Mouse (Mus musculus): ENCODE data around the gene Necab3. TPM values are rescaled to one million over a fixed set of nuclear protein-coding genes. Genes with fewer than 3 reads are reported as not detected.

The Necab3 gene
- polyA plus RNA-seq, 1 experiment: 1.5 TPM

- WGBS: 87% methylated on average over 8 of the region's 8 CpGs
- Histone ChIP-seq H3K27ac (ENCODE audit: insufficient read depth, low read depth, low read length) (no peak overlapping the region), H3K36me3 (ENCODE audit: control insufficient read depth, insufficient read depth, low read length) (no peaks in the 10 kb centered on the region), H3K4me3 (ENCODE audit: insufficient read depth, low read depth, low read length) (no peak overlapping the region), H3K27me3 (replicated peaks; ENCODE audit: control insufficient read depth, insufficient read depth, low read length) (no peaks in the 10 kb centered on the region), H3K4me1 (ENCODE audit: control insufficient read depth, insufficient read depth, low read length) (no peaks in the 10 kb centered on the region; the same call in 1 of the 2 replicates)
- TF ChIP-seq POLR2A (IDR thresholded peaks at IDR 0.05; ENCODE audit: low read depth, low read length) (no peak), CTCF (conservative IDR thresholded peaks at IDR 0.05; ENCODE audit: insufficient read depth, insufficient read length, low read depth, low read length) (no peak)
- no peak for DNase-seq
These were observed 13.3 kb upstream of the Necab3 start for GRCm38 (mm10) chr2:154571976-154572375.

- 80% methylated on average over 4 of the region's 4 CpGs for WGBS
- Histone ChIP-seq H3K4me3 (ENCODE audit: insufficient read depth, low read depth, low read length) (no peak overlapping the region), H3K36me3 (ENCODE audit: control insufficient read depth, insufficient read depth, low read length) (no peaks in the 10 kb centered on the region), H3K4me1 (ENCODE audit: control insufficient read depth, insufficient read depth, low read length) (no peaks in the 10 kb centered on the region; the same call in 1 of the 2 replicates), H3K27ac (ENCODE audit: insufficient read depth, low read depth, low read length) (no peak overlapping the region), H3K27me3 (replicated peaks; ENCODE audit: control insufficient read depth, insufficient read depth, low read length) (no peaks in the 10 kb centered on the region)
- TF ChIP-seq POLR2A (IDR thresholded peaks at IDR 0.05; ENCODE audit: low read depth, low read length) (no peak), CTCF (conservative IDR thresholded peaks at IDR 0.05; ENCODE audit: insufficient read depth, insufficient read length, low read depth, low read length) (no peak)
- DNase-seq: no peak
These were observed 12.6 kb upstream of the Necab3 start for GRCm38 (mm10) chr2:154571266-154571665.

GRCm38 (mm10) chr2:154570666-154571065, 12.0 kb upstream of the Necab3 start:
- Histone ChIP-seq H3K4me3 (ENCODE audit: insufficient read depth, low read depth, low read length) (no peak overlapping the region), H3K4me1 (ENCODE audit: control insufficient read depth, insufficient read depth, low read length) (no peaks in the 10 kb centered on the region; the same call in 1 of the 2 replicates), H3K36me3 (ENCODE audit: control insufficient read depth, insufficient read depth, low read length) (no peaks in the 10 kb centered on the region), H3K27ac (ENCODE audit: insufficient read depth, low read depth, low read length) (no peak overlapping the region), H3K27me3 (replicated peaks; ENCODE audit: control insufficient read depth, insufficient read depth, low read length) (no peaks in the 10 kb centered on the region)
- TF ChIP-seq CTCF (conservative IDR thresholded peaks at IDR 0.05; ENCODE audit: insufficient read depth, insufficient read length, low read depth, low read length) (no peak), POLR2A (IDR thresholded peaks at IDR 0.05; ENCODE audit: low read depth, low read length) (no peak)
- DNase-seq: no peak
- 56% methylated on average over 4 of the region's 4 CpGs for WGBS

- Histone ChIP-seq H3K36me3 (ENCODE audit: control insufficient read depth, insufficient read depth, low read length) (no peaks in the 10 kb centered on the region), H3K4me1 (ENCODE audit: control insufficient read depth, insufficient read depth, low read length) (no peaks in the 10 kb centered on the region; the same call in 1 of the 2 replicates), H3K4me3 (ENCODE audit: insufficient read depth, low read depth, low read length) (peak within 1 kb of the TSS; percentile 55), H3K27me3 (replicated peaks; ENCODE audit: control insufficient read depth, insufficient read depth, low read length) (no peaks in the 10 kb centered on the region), H3K27ac (ENCODE audit: insufficient read depth, low read depth, low read length) (no peak within 1 kb of the TSS)
- TF ChIP-seq CTCF (conservative IDR thresholded peaks at IDR 0.05; ENCODE audit: insufficient read depth, insufficient read length, low read depth, low read length) (no peak), POLR2A (IDR thresholded peaks at IDR 0.05; ENCODE audit: low read depth, low read length) (no peak)
- DNase-seq: peak; percentile 97
- under 1% methylated on average over 44 of the region's 44 CpGs for WGBS
These were observed 11.2 kb upstream of the Necab3 start, which contains the start of gene E2f1 for GRCm38 (mm10) chr2:154569836-154570286. E2f1 (minus strand) TSS chr2:154569892.

DNA sequence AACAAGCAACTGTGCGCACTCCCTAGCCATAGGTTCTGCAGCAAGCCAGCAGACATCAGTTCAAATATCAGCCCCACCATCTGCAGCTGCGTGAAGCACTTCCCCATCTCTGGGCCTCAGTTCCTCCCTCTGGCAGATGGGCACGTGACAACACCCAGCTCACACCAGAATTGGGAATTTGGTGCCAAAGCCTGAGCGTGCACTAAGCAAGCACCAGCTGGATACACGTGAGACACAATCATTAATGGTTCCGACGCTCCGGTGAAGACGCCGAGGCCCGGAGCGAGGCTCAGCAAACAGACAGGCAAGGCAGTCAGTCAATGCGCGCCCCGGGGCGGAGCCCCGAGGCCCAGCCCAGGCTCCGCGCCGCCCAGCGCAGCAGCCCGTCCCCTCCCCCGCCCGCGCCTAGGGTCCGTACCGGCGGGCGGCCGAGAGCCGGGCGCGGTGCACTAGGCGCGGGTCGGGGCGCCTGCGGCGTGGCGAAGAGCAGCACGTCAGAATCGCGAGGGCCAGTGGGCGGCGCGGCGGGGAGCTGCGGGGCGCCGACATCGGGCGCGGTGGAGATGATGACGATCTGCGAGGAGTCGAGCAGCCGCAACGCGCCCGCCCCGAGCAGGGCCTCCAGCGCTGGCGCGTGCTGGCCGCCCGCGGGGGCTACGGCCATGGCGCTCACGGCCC, 10.5 kb upstream of the Necab3 start:
- Histone ChIP-seq H3K27me3 (replicated peaks; ENCODE audit: control insufficient read depth, insufficient read depth, low read length) (no peaks in the 10 kb centered on the region), H3K36me3 (ENCODE audit: control insufficient read depth, insufficient read depth, low read length) (no peaks in the 10 kb centered on the region), H3K4me1 (ENCODE audit: control insufficient read depth, insufficient read depth, low read length) (no peaks in the 10 kb centered on the region; the same call in 1 of the 2 replicates), H3K4me3 (ENCODE audit: insufficient read depth, low read depth, low read length) (peak overlapping the region; percentile 45), H3K27ac (ENCODE audit: insufficient read depth, low read depth, low read length) (no peak overlapping the region)
- TF ChIP-seq POLR2A (IDR thresholded peaks at IDR 0.05; ENCODE audit: low read depth, low read length): no peak
- no peak for TF ChIP-seq CTCF (conservative IDR thresholded peaks at IDR 0.05; ENCODE audit: insufficient read depth, insufficient read length, low read depth, low read length)
- 2% methylated on average over 64 of the region's 70 CpGs for WGBS
- peak; percentile 68 for DNase-seq

DNA sequence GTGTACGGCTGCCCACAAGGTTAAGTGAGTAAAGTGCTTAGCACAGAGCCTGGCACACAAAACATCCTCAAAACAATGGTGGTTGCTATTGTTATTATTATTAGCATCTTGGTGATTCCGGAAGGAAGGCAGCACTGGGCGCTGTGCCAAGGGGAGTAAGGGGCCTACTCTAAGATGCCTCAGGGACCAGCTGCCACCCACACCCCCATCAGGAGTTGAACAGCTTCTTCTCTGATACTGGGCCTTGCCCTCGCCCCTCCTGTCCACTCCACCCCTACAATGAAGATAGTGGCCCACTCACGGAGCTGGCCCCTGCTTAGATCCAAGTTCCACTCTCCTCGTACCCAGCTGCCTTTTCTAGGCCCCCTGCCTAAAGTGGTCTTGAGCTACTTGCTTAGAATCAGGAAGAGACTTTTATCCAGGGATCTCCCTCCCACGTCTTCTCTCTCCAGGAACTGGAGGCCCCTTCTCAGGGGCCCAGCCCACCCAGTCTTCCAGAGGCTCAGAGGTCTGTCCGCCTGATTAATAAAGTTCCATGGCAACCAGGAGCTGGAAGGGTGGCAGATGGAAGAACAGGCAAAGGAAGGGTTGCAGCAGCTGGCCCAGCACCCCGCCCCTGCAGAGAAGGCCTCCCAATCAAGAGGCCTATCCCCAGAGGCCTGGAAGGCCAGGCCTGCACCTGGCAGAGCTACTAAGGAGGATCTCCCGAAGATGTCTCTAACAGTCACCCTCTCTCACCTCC, 9.8 kb upstream of the Necab3 start:
- H3K36me3 ChIP-seq (ENCODE audit: control insufficient read depth, insufficient read depth, low read length): no peaks in the 10 kb centered on the region
- no peak for TF ChIP-seq CTCF (conservative IDR thresholded peaks at IDR 0.05; ENCODE audit: insufficient read depth, insufficient read length, low read depth, low read length)
- TF ChIP-seq POLR2A (IDR thresholded peaks at IDR 0.05; ENCODE audit: low read depth, low read length): no peak
- no peaks in the 10 kb centered on the region; the same call in 1 of the 2 replicates for H3K4me1 ChIP-seq (ENCODE audit: control insufficient read depth, insufficient read depth, low read length)
- no peak for DNase-seq
- H3K27ac ChIP-seq (ENCODE audit: insufficient read depth, low read depth, low read length): no peak overlapping the region
- H3K4me3 ChIP-seq (ENCODE audit: insufficient read depth, low read depth, low read length): no peak overlapping the region
- WGBS: 59% methylated on average over 10 of the region's 10 CpGs
- H3K27me3 ChIP-seq (replicated peaks; ENCODE audit: control insufficient read depth, insufficient read depth, low read length): no peaks in the 10 kb centered on the region

- no peak overlapping the region for H3K27ac ChIP-seq (ENCODE audit: insufficient read depth, low read depth, low read length)
- no peaks in the 10 kb centered on the region; the same call in 1 of the 2 replicates for H3K4me1 ChIP-seq (ENCODE audit: control insufficient read depth, insufficient read depth, low read length)
- TF ChIP-seq POLR2A (IDR thresholded peaks at IDR 0.05; ENCODE audit: low read depth, low read length) (no peak), CTCF (conservative IDR thresholded peaks at IDR 0.05; ENCODE audit: insufficient read depth, insufficient read length, low read depth, low read length) (no peak)
- no peak for DNase-seq
- no peaks in the 10 kb centered on the region for H3K27me3 ChIP-seq (replicated peaks; ENCODE audit: control insufficient read depth, insufficient read depth, low read length)
- H3K4me3 ChIP-seq (ENCODE audit: insufficient read depth, low read depth, low read length): no peak overlapping the region
- H3K36me3 ChIP-seq (ENCODE audit: control insufficient read depth, insufficient read depth, low read length): no peaks in the 10 kb centered on the region
- WGBS: 48% methylated on average over 2 of the region's 2 CpGs
These were observed 9.1 kb upstream of the Necab3 start for GRCm38 (mm10) chr2:154567766-154568165.

Measured in kidney, adult 2 months (tissue).